Mouse (Mus musculus) forebrain, embryonic 12.5 days (tissue): ENCODE measurements at regions not wholly inside any gene's neighbourhood (a gene's known extent, or its start where the extent isn't known, plus 50 kb on each side); places are given as distances from the start of the nearest gene placed in this dataset.
A peak's percentile ranks its signal among the peaks of the same experiment; 100 is the strongest.

Experiments
- ATAC-seq: fragments of 200-750 bp; cut with Nextera tagmentation; 2 replicates; pipeline ENCODE4 v1.8.0; 2017; ENCODE audit warnings: moderate TSS enrichment; ENCODE audit not compliant: low FRiP score
- H3K27ac ChIP-seq: fragments of 300-500 bp; sonication (generic); 2 replicates; pipeline ENCODE4 v1.5.1; 2016; ENCODE audit warnings: mild to moderate bottlenecking
- H3K27me3 ChIP-seq: fragments of 300-500 bp; sonication (generic); 2 replicates; pipeline ENCODE4 v1.6.1; 2016; ENCODE audit warnings: mild to moderate bottlenecking
- H3K36me3 ChIP-seq: fragments of 300-500 bp; sonication (generic); replicated peaks from 2 replicates; pipeline ENCODE4 v1.6.1; 2016; ENCODE audit warnings: mild to moderate bottlenecking
- H3K4me1 ChIP-seq: fragments of 300-500 bp; sonication (generic); 2 replicates; pipeline ENCODE4 v1.6.1; 2016
- H3K4me2 ChIP-seq: fragments of 300-500 bp; sonication (generic); 2 replicates; pipeline ENCODE4 v1.6.1; 2016; ENCODE audit warnings: mild to moderate bottlenecking, moderate library complexity
- H3K4me3 ChIP-seq: fragments of 300-500 bp; sonication (generic); replicated peaks from 2 replicates; pipeline ENCODE4 v1.5.1; 2016; ENCODE audit warnings: mild to moderate bottlenecking
- H3K9ac ChIP-seq: fragments of 300-500 bp; sonication (generic); 2 replicates; pipeline ENCODE4 v1.6.1; 2016; ENCODE audit warnings: mild to moderate bottlenecking
- H3K9me3 ChIP-seq: fragments of 300-500 bp; sonication (generic); 2 replicates; pipeline ENCODE4 v1.6.1; 2016
- WGBS: fragments of 180-500 bp; shearing (Covaris S2); methylation state at CpG from one replicate; pipeline ENCODE4 v1.1.7; 2016; 5-methylcytosine and 5-hydroxymethylcytosine counted together

- ATAC-seq = no peak
- Histone ChIP-seq H3K36me3 (no peaks in the 10 kb centered on the region), H3K9me3 (no peaks in the 10 kb centered on the region), H3K27ac (0 out of 2 replicates have a peak overlapping the region, but pooled peaks have one; percentile 31), H3K4me3 (no peak overlapping the region), H3K4me1 (peaks cover 9% of the 10 kb centered on the region; the same call in 1 of the 2 replicates), H3K4me2 (no peak overlapping the region), H3K27me3 (no peaks in the 10 kb centered on the region), H3K9ac (no peak overlapping the region)
- WGBS = 86% methylated on average over 14 of the region's 14 CpGs
Observed at GRCm38 (mm10) chr11:117589422-117589821, 64.7 kb upstream of the Tnrc6c start.

- Histone ChIP-seq H3K27ac (no peak overlapping the region), H3K4me2 (no peak overlapping the region), H3K36me3 (no peaks in the 10 kb centered on the region), H3K9ac (no peak overlapping the region), H3K27me3 (peaks cover 26% of the 10 kb centered on the region), H3K4me3 (no peak overlapping the region), H3K4me1 (peaks cover 10% of the 10 kb centered on the region), H3K9me3 (no peaks in the 10 kb centered on the region)
- 59% methylated on average over 3 of the region's 3 CpGs for WGBS
- ATAC-seq = no peak
Observed at GRCm38 (mm10) chr11:117592570-117592969, 61.5 kb upstream of the Tnrc6c start.

GRCm38 (mm10) chr11:117596201-117596600 lies 57.9 kb upstream of the Tnrc6c start:
- no peaks in the 10 kb centered on the region for H3K9me3 ChIP-seq
- no peak for ATAC-seq
- no peak overlapping the region for H3K27ac ChIP-seq
- peaks cover 55% of the 10 kb centered on the region for H3K27me3 ChIP-seq
- WGBS = 74% methylated on average over 6 of the region's 6 CpGs
- peaks cover 44% of the 10 kb centered on the region for H3K4me1 ChIP-seq
- H3K9ac ChIP-seq = no peak overlapping the region
- H3K4me3 ChIP-seq = no peak overlapping the region
- H3K4me2 ChIP-seq = no peak overlapping the region
- no peaks in the 10 kb centered on the region for H3K36me3 ChIP-seq

GRCm38 (mm10) chr11:117597754-117598153 lies 56.3 kb upstream of the Tnrc6c start:
- Histone ChIP-seq H3K4me2 (peak overlapping the region; percentile 32; the same call in 1 of the 2 replicates), H3K4me3 (no peak overlapping the region), H3K9me3 (no peaks in the 10 kb centered on the region), H3K27me3 (peaks cover 61% of the 10 kb centered on the region), H3K9ac (peak overlapping the region; percentile 25), H3K4me1 (peaks cover 46% of the 10 kb centered on the region), H3K27ac (peak overlapping the region; percentile 63), H3K36me3 (no peaks in the 10 kb centered on the region)
- WGBS = 24% methylated on average over 5 of the region's 5 CpGs
- no peak for ATAC-seq

GRCm38 (mm10) chr11:117598170-117598583 lies 55.9 kb upstream of the Tnrc6c start:
- H3K9me3 ChIP-seq = no peaks in the 10 kb centered on the region
- H3K4me3 ChIP-seq = no peak overlapping the region
- H3K4me1 ChIP-seq = peaks cover 46% of the 10 kb centered on the region
- peak overlapping the region; percentile 63 for H3K27ac ChIP-seq
- peak; percentile 89 for ATAC-seq
- H3K4me2 ChIP-seq = peak overlapping the region; percentile 32
- peaks cover 61% of the 10 kb centered on the region for H3K27me3 ChIP-seq
- no peaks in the 10 kb centered on the region for H3K36me3 ChIP-seq
- 3% methylated on average over 6 of the region's 6 CpGs for WGBS
- H3K9ac ChIP-seq = peak overlapping the region; percentile 25

GRCm38 (mm10) chr11:117598610-117599009 lies 55.5 kb upstream of the Tnrc6c start:
- H3K27me3 ChIP-seq = peaks cover 61% of the 10 kb centered on the region
- H3K9ac ChIP-seq = no peak overlapping the region
- peak overlapping the region; percentile 32 for H3K4me2 ChIP-seq
- WGBS = 13% methylated on average over 9 of the region's 9 CpGs
- H3K4me3 ChIP-seq = 0 out of 2 replicates have a peak overlapping the region, but pooled peaks have one; percentile 5
- H3K27ac ChIP-seq = peak overlapping the region; percentile 63
- no peaks in the 10 kb centered on the region for H3K36me3 ChIP-seq
- H3K4me1 ChIP-seq = peaks cover 46% of the 10 kb centered on the region
- H3K9me3 ChIP-seq = no peaks in the 10 kb centered on the region
- peak; percentile 10; the same call in 1 of the 2 replicates for ATAC-seq

GRCm38 (mm10) chr11:117599049-117599787 lies 54.9 kb upstream of the Tnrc6c start:
- Histone ChIP-seq H3K27ac (0 out of 2 replicates have a peak overlapping the region, but pooled peaks have one; percentile 27), H3K9ac (no peak overlapping the region), H3K9me3 (no peaks in the 10 kb centered on the region), H3K4me2 (peak overlapping the region; percentile 32), H3K4me3 (0 out of 2 replicates have a peak overlapping the region, but pooled peaks have one; percentile 5), H3K36me3 (no peaks in the 10 kb centered on the region), H3K27me3 (peaks cover 61% of the 10 kb centered on the region), H3K4me1 (peaks cover 49% of the 10 kb centered on the region)
- WGBS = 13% methylated on average over 16 of the region's 16 CpGs
- ATAC-seq = no peak

GRCm38 (mm10) chr11:117599788-117600263 lies 54.3 kb upstream of the Tnrc6c start:
- Histone ChIP-seq H3K36me3 (no peaks in the 10 kb centered on the region), H3K4me2 (0 out of 2 replicates have a peak overlapping the region, but pooled peaks have one; percentile 32), H3K9ac (no peak overlapping the region), H3K27ac (no peak overlapping the region), H3K4me3 (no peak overlapping the region), H3K27me3 (peaks cover 61% of the 10 kb centered on the region), H3K4me1 (peaks cover 52% of the 10 kb centered on the region), H3K9me3 (no peaks in the 10 kb centered on the region)
- no peak for ATAC-seq
- 9% methylated on average over 14 of the region's 14 CpGs for WGBS

- ATAC-seq = no peak
- H3K4me1 ChIP-seq = peaks cover 62% of the 10 kb centered on the region
- no peaks in the 10 kb centered on the region for H3K9me3 ChIP-seq
- H3K27me3 ChIP-seq = peaks cover 48% of the 10 kb centered on the region
- no peaks in the 10 kb centered on the region for H3K36me3 ChIP-seq
- H3K4me2 ChIP-seq = no peak overlapping the region
- 18% methylated on average over 5 of the region's 5 CpGs for WGBS
- no peak overlapping the region for H3K27ac ChIP-seq
- no peak overlapping the region for H3K4me3 ChIP-seq
- H3K9ac ChIP-seq = no peak overlapping the region
Observed at GRCm38 (mm10) chr11:117601147-117601546, 52.9 kb upstream of the Tnrc6c start.

GRCm38 (mm10) chr11:117604019-117604418 lies 50.1 kb upstream of the Tnrc6c start:
- peaks cover 59% of the 10 kb centered on the region for H3K4me1 ChIP-seq
- no peak for ATAC-seq
- no peaks in the 10 kb centered on the region for H3K36me3 ChIP-seq
- H3K4me2 ChIP-seq = no peak overlapping the region
- H3K9ac ChIP-seq = no peak overlapping the region
- H3K27me3 ChIP-seq = peaks cover 26% of the 10 kb centered on the region
- no peak overlapping the region for H3K27ac ChIP-seq
- WGBS = 3% methylated on average over 2 of the region's 2 CpGs
- no peaks in the 10 kb centered on the region for H3K9me3 ChIP-seq
- H3K4me3 ChIP-seq = no peak overlapping the region
